Mouse (Mus musculus): ENCODE data around the gene Milr1.
"Not testable (repeated sequence)": the region's sequence is repeated elsewhere in the genome, so short reads cannot be mapped to it uniquely, and the experiment has no call there.

Gene Milr1

GRCm38 (mm10) chr11:106751039-106752018 is at the start of gene Milr1:
Milr1 (plus strand) TSS chr11:106751226.
- no peak for DNase-seq (ENCODE audit: low spot score)

- DNase-seq (ENCODE audit: low spot score) = no peak
Observed at GRCm38 (mm10) chr11:106701589-106701988, 49.4 kb upstream of the Milr1 start.

- DNase-seq (ENCODE audit: low spot score) = no peak
Observed at GRCm38 (mm10) chr11:106702584-106702983, 48.4 kb upstream of the Milr1 start.

- DNase-seq (ENCODE audit: low spot score) = no peak
Observed at GRCm38 (mm10) chr11:106703931-106704330, 47.1 kb upstream of the Milr1 start.

- no peak for DNase-seq (ENCODE audit: low spot score)
Observed at GRCm38 (mm10) chr11:106704399-106705111, 46.5 kb upstream of the Milr1 start.

- no peak for DNase-seq (ENCODE audit: low spot score)
Observed at GRCm38 (mm10) chr11:106706212-106706611, 44.8 kb upstream of the Milr1 start.

GRCm38 (mm10) chr11:106707085-106707484 is 43.9 kb upstream of the Milr1 start:
- no peak for DNase-seq (ENCODE audit: low spot score)

GRCm38 (mm10) chr11:106707866-106708265 is 43.2 kb upstream of the Milr1 start:
- no peak for DNase-seq (ENCODE audit: low spot score)

GRCm38 (mm10) chr11:106709227-106709985 is 41.6 kb upstream of the Milr1 start:
- DNase-seq (ENCODE audit: low spot score) = no peak

GRCm38 (mm10) chr11:106710789-106711188 is 40.2 kb upstream of the Milr1 start:
- no peak for DNase-seq (ENCODE audit: low spot score)

- DNase-seq (ENCODE audit: low spot score) = no peak
Observed at GRCm38 (mm10) chr11:106715066-106715465, 36.0 kb upstream of the Milr1 start.

- no peak for DNase-seq (ENCODE audit: low spot score)
Observed at GRCm38 (mm10) chr11:106716568-106716967, 34.5 kb upstream of the Milr1 start.

- no peak for DNase-seq (ENCODE audit: low spot score)
Observed at GRCm38 (mm10) chr11:106720379-106720778, 30.6 kb upstream of the Milr1 start.

GRCm38 (mm10) chr11:106722831-106723361 is 28.1 kb upstream of the Milr1 start:
- DNase-seq (ENCODE audit: low spot score) = no peak

GRCm38 (mm10) chr11:106723611-106724125 is 27.4 kb upstream of the Milr1 start:
- DNase-seq (ENCODE audit: low spot score) = no peak

- no peak for DNase-seq (ENCODE audit: low spot score)
Observed at GRCm38 (mm10) chr11:106724176-106724915, 26.7 kb upstream of the Milr1 start.

GRCm38 (mm10) chr11:106724916-106725235 is 26.1 kb upstream of the Milr1 start:
- DNase-seq (ENCODE audit: low spot score) = not testable (repeated sequence)

GRCm38 (mm10) chr11:106727967-106728366 is 23.1 kb upstream of the Milr1 start:
- DNase-seq (ENCODE audit: low spot score) = peak; percentile 57

GRCm38 (mm10) chr11:106728402-106729366 is 22.3 kb upstream of the Milr1 start:
- DNase-seq (ENCODE audit: low spot score) = no peak

- DNase-seq (ENCODE audit: low spot score) = no peak
Observed at GRCm38 (mm10) chr11:106729656-106730055, 21.4 kb upstream of the Milr1 start.

Data from embryo, embryonic 10.5 days (tissue).